Mouse (Mus musculus) macrophage (primary cell): ENCODE results near the gene Filip1l. TPM values are rescaled to one million over a fixed set of nuclear protein-coding genes. Genes with fewer than 3 reads are reported as not detected.

ENCODE experiments used
- H3K27ac ChIP-seq: fragments of 350-480 bp; formaldehyde crosslinking; 2 replicates; pipeline ENCODE4 v1.9.0; 2021
- H3K36me3 ChIP-seq: fragments of 350-480 bp; formaldehyde crosslinking; 2 replicates; pipeline ENCODE4 v1.9.0; 2021; ENCODE audit errors: inconsistent target
- H3K4me3 ChIP-seq: fragments of 350-480 bp; formaldehyde crosslinking; 2 replicates; pipeline ENCODE4 v1.9.0; 2021; ENCODE audit errors: inconsistent target
- H3K79me2 ChIP-seq: fragments of 350-480 bp; formaldehyde crosslinking; 2 replicates; pipeline ENCODE4 v1.9.0; 2021; ENCODE audit errors: inconsistent target
- WGBS: methylation state at CpG from one replicate; pipeline ENCODE4 v1.1.7; 2026; ENCODE audit warnings: inconsistent platforms; ENCODE audit not compliant: missing documents; 5-methylcytosine and 5-hydroxymethylcytosine counted together
- polyA plus RNA-seq: library from polyadenylated mRNA; stranded (reverse); fragments of 250-400 nt; gene quantifications from 3 replicates; pipeline ENCODE4 v1.2.4, GENCODE M21; 2018; ENCODE audit warnings: inconsistent platforms

Filip1l gene
- polyA plus RNA-seq, 1 experiment from 2014 or later, result 28.1 TPM

- Histone ChIP-seq H3K27ac (peak overlapping the region; percentile 69), H3K4me3 (peak overlapping the region; percentile 61), H3K79me2 (peaks cover 40% of the 10 kb centered on the region), H3K36me3 (no peaks in the 10 kb centered on the region)
- WGBS, result 1% methylated on average over 53 of the region's 64 CpGs
These were observed 196.5 kb downstream of the Filip1l start for GRCm38 (mm10) chr16:57549061-57550037.

DNA sequence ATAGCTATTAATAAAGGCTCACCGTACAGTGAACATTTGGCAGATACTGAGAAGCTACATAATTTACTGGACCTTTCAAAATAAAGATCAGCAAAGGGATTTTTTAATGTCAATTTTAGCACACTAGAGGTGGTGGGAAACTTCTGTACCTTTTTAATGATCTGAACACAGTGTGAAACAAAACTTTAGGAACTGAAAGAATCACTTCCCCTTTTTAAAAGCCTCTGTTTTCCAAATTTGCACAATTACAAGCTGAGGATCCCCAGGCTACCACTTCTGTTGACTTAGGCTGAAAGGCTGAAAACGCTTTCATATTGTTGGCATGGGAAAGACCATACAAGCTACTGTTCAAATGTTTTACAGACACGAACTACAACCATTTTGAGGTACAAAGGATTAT lies 197.2 kb downstream of the Filip1l start:
- WGBS, result 2% methylated on average over 3 of the region's 3 CpGs
- Histone ChIP-seq H3K4me3 (peak overlapping the region; percentile 61), H3K79me2 (peaks cover 47% of the 10 kb centered on the region), H3K36me3 (no peaks in the 10 kb centered on the region), H3K27ac (peak overlapping the region; percentile 69)

DNA sequence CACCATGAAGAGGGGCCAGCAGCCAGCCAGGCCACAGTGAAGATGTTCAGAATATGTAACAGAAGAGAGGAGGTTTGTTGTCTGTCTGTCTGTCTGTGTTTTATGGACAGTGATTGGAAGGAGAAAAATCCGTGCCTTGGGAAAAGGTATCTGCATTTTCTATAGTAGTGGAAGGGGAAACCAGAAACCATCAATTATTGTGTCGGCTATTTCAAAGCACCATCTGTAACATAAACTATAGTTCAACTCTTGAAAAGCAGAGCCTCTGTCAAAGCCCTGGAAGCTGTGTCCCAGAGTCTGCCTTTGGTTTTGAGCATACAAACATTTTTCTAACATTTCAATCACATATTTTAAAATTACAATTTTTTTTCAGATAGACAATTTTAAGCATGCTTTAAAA lies 197.9 kb downstream of the Filip1l start:
- Histone ChIP-seq H3K36me3 (no peaks in the 10 kb centered on the region), H3K4me3 (peak overlapping the region; percentile 61; the same call in 1 of the 2 replicates), H3K79me2 (peaks cover 55% of the 10 kb centered on the region), H3K27ac (peak overlapping the region; percentile 31)
- WGBS, result 65% methylated on average over 2 of the region's 2 CpGs

GRCm38 (mm10) chr16:57551617-57552016 lies 198.7 kb downstream of the Filip1l start:
- Histone ChIP-seq H3K27ac (no peak overlapping the region), H3K4me3 (no peak overlapping the region), H3K79me2 (peaks cover 63% of the 10 kb centered on the region), H3K36me3 (no peaks in the 10 kb centered on the region)
- 77% methylated on average over 2 of the region's 2 CpGs for WGBS

- Histone ChIP-seq H3K27ac (no peak overlapping the region), H3K79me2 (peaks cover 73% of the 10 kb centered on the region)
- WGBS, result 94% methylated on average over 5 of the region's 5 CpGs
These were observed 199.8 kb downstream of the Filip1l start for GRCm38 (mm10) chr16:57552709-57553108.

DNA sequence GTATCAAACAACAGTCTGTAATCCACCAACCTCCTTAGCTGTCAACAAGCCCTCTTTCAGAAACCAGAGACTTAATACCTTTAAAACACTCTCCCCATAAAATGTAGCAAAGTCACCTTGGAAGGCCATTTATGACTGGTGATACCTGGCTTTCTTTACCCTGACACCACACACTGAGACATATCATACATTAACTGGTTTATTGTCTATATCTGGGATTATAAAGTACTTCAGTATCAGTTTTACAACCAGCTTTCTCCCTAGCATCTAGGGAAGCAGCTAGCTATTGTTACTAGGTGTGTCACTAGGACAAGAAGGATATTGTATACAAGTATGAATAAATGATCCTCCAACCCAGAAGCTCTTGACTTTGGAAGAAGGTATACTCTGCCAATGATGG lies 200.3 kb downstream of the Filip1l start:
- H3K4me3 ChIP-seq, result no peak overlapping the region
- H3K79me2 ChIP-seq, result peaks cover 79% of the 10 kb centered on the region
- H3K27ac ChIP-seq, result no peak overlapping the region
- H3K36me3 ChIP-seq, result no peaks in the 10 kb centered on the region

More at GRCm38 (mm10) chr16:57552709-57553108, 199.8 kb downstream of the Filip1l start:
- H3K4me3 ChIP-seq, result no peak overlapping the region
- H3K36me3 ChIP-seq, result no peaks in the 10 kb centered on the region

- Histone ChIP-seq H3K27ac (no peak overlapping the region), H3K36me3 (no peaks in the 10 kb centered on the region), H3K4me3 (no peak overlapping the region), H3K79me2 (peaks cover 94% of the 10 kb centered on the region)
- WGBS, result 98% methylated on average over 6 of the region's 6 CpGs
These were observed 202.1 kb downstream of the Filip1l start for GRCm38 (mm10) chr16:57554886-57555400.

GRCm38 (mm10) chr16:57555667-57556066 lies 202.8 kb downstream of the Filip1l start:
- Histone ChIP-seq H3K4me3 (no peak overlapping the region), H3K27ac (no peak overlapping the region), H3K79me2 (peaks cover 98% of the 10 kb centered on the region), H3K36me3 (no peaks in the 10 kb centered on the region)
- WGBS, result 84% methylated on average over 4 of the region's 4 CpGs

DNA sequence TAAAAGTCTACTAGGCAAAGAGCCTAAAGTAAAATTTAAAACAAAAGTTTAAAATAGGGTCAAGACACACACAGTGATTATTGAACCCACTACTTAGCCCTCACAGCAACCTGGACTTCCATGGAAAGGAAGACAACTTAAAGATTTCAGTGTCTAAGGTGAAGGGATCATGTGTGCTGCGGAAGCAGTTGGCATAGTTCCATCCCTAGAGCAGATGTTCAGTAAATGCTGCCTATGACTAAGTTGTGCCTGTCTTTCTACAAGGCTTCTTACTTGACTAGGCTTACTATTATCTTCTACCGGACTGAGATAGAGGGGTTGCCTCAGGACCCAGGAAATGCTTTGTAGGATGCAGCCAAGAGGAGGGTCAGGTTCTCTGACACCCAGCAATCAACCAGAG lies 203.4 kb downstream of the Filip1l start:
- peaks cover 98% of the 10 kb centered on the region for H3K79me2 ChIP-seq
- no peaks in the 10 kb centered on the region for H3K36me3 ChIP-seq
- WGBS, result 93% methylated on average over 2 of the region's 2 CpGs
- H3K27ac ChIP-seq, result no peak overlapping the region
- H3K4me3 ChIP-seq, result no peak overlapping the region

GRCm38 (mm10) chr16:57558258-57558657 lies 205.4 kb downstream of the Filip1l start:
- Histone ChIP-seq H3K79me2 (peaks cover 96% of the 10 kb centered on the region), H3K36me3 (no peaks in the 10 kb centered on the region), H3K27ac (no peak overlapping the region), H3K4me3 (no peak overlapping the region)
- 93% methylated on average over 3 of the region's 3 CpGs for WGBS

DNA sequence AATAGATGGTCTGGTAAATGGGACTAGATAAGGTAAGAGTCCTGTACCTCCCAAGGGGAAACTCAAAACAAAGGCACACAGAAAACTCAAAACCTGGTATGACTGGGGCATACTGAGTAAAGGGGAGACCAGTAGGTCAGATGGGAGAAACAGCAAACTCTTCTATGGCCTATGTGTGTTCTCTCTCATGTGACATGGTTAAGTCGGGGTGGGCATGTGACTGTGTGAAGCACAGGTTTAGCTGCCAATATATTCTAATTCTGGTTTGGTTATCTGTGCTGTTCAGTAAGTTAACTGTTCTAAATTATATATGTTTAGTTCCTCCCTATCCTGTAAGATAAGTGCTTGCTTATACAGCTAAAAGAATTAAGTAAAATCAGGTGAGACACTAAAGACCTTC lies 207.3 kb downstream of the Filip1l start:
- 92% methylated on average over 1 of the region's 1 CpGs for WGBS
- H3K79me2 ChIP-seq, result peaks cover 96% of the 10 kb centered on the region
- no peak overlapping the region for H3K27ac ChIP-seq
- H3K4me3 ChIP-seq, result no peak overlapping the region
- no peaks in the 10 kb centered on the region for H3K36me3 ChIP-seq

- Histone ChIP-seq H3K36me3 (no peaks in the 10 kb centered on the region), H3K4me3 (no peak overlapping the region), H3K27ac (no peak overlapping the region), H3K79me2 (peaks cover 86% of the 10 kb centered on the region)
- WGBS, result 98% methylated on average over 3 of the region's 3 CpGs
These were observed 210.6 kb downstream of the Filip1l start for GRCm38 (mm10) chr16:57563453-57563852.

DNA sequence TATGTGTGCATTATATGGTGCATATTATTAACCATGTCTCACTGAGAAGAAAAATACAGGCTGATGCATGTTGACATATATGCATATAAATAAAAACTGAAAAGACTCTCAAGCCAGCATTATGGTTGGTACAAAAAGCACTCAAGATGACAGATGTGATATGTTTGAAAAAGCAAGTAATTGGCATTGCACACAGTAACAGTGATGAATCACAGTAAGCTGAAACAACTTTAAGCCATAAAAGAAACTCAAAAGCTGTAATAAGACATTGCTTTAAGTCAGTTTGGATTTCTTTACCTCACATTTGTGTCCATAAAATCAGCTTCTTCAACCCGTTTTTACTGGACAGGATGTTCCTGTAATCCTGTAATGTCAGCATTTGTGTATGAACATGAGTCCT lies 211.9 kb downstream of the Filip1l start:
- Histone ChIP-seq H3K79me2 (peaks cover 82% of the 10 kb centered on the region), H3K4me3 (no peak overlapping the region), H3K36me3 (peaks cover 3% of the 10 kb centered on the region; the same call in 1 of the 2 replicates), H3K27ac (no peak overlapping the region)
- WGBS, result 91% methylated on average over 1 of the region's 1 CpGs

GRCm38 (mm10) chr16:57566215-57566614 lies 213.3 kb downstream of the Filip1l start:
- H3K27ac ChIP-seq, result no peak overlapping the region
- WGBS, result 81% methylated on average over 3 of the region's 3 CpGs

More at GRCm38 (mm10) chr16:57566215-57566614, 213.3 kb downstream of the Filip1l start:
- no peak overlapping the region for H3K4me3 ChIP-seq
- peaks cover 12% of the 10 kb centered on the region for H3K36me3 ChIP-seq
- peaks cover 75% of the 10 kb centered on the region; the same call in 1 of the 2 replicates for H3K79me2 ChIP-seq
